Mouse (Mus musculus): ENCODE data around the gene Phex.

The Phex gene

GRCm38 (mm10) chrX:157415212-157415611, at the start of gene Phex:
Gene Phex (minus strand): TSS chrX:157415312.
- DNase-seq (ENCODE audit: low read depth in 1 of 2, low spot score in 2 of 2): no peak

GRCm38 (mm10) chrX:157462716-157463115, 47.6 kb upstream of the Phex start:
- no peak for DNase-seq (ENCODE audit: low read depth in 1 of 2, low spot score in 2 of 2)

GRCm38 (mm10) chrX:157454430-157454829, 39.3 kb upstream of the Phex start:
- DNase-seq (ENCODE audit: low read depth in 1 of 2, low spot score in 2 of 2): peak in 1 of 2 experiments; percentile 39

GRCm38 (mm10) chrX:157449000-157449399, 33.9 kb upstream of the Phex start:
- no peak for DNase-seq (ENCODE audit: low read depth in 1 of 2, low spot score in 2 of 2)

GRCm38 (mm10) chrX:157447431-157447830, 32.3 kb upstream of the Phex start:
- no peak for DNase-seq (ENCODE audit: low read depth in 1 of 2, low spot score in 2 of 2)

- DNase-seq (ENCODE audit: low read depth in 1 of 2, low spot score in 2 of 2): no peak
These were observed 19.7 kb upstream of the Phex start for GRCm38 (mm10) chrX:157434768-157435167.

GRCm38 (mm10) chrX:157419451-157419850, 4.3 kb upstream of the Phex start:
- no peak for DNase-seq (ENCODE audit: low read depth in 1 of 2, low spot score in 2 of 2)

GRCm38 (mm10) chrX:157404919-157405318, 10.2 kb downstream of the Phex start:
- no peak for DNase-seq (ENCODE audit: low read depth in 1 of 2, low spot score in 2 of 2)

GRCm38 (mm10) chrX:157391241-157391640, 23.9 kb downstream of the Phex start:
- DNase-seq (ENCODE audit: low read depth in 1 of 2, low spot score in 2 of 2): no peak

- DNase-seq (ENCODE audit: low read depth in 1 of 2, low spot score in 2 of 2): no peak
These were observed 25.0 kb downstream of the Phex start for GRCm38 (mm10) chrX:157390102-157390501.

GRCm38 (mm10) chrX:157388419-157388818, 26.7 kb downstream of the Phex start:
- no peak for DNase-seq (ENCODE audit: low read depth in 1 of 2, low spot score in 2 of 2)

GRCm38 (mm10) chrX:157387025-157387424, 28.1 kb downstream of the Phex start:
- no peak for DNase-seq (ENCODE audit: low read depth in 1 of 2, low spot score in 2 of 2)

- DNase-seq (ENCODE audit: low read depth in 1 of 2, low spot score in 2 of 2): no peak
These were observed 36.3 kb downstream of the Phex start for GRCm38 (mm10) chrX:157378822-157379221.

GRCm38 (mm10) chrX:157377456-157377855, 37.7 kb downstream of the Phex start:
- DNase-seq (ENCODE audit: low read depth in 1 of 2, low spot score in 2 of 2): no peak

- no peak for DNase-seq (ENCODE audit: low read depth in 1 of 2, low spot score in 2 of 2)
These were observed 41.2 kb downstream of the Phex start for GRCm38 (mm10) chrX:157373873-157374272.

GRCm38 (mm10) chrX:157369166-157369565, 45.9 kb downstream of the Phex start:
- DNase-seq (ENCODE audit: low read depth in 1 of 2, low spot score in 2 of 2): no peak

GRCm38 (mm10) chrX:157355521-157355920, 59.6 kb downstream of the Phex start:
- DNase-seq (ENCODE audit: low read depth in 1 of 2, low spot score in 2 of 2): no peak

GRCm38 (mm10) chrX:157346201-157346600, 68.9 kb downstream of the Phex start:
- no peak for DNase-seq (ENCODE audit: low read depth in 1 of 2, low spot score in 2 of 2)

- no peak for DNase-seq (ENCODE audit: low read depth in 1 of 2, low spot score in 2 of 2)
These were observed 80.4 kb downstream of the Phex start for GRCm38 (mm10) chrX:157334726-157335125.

GRCm38 (mm10) chrX:157329821-157330220, 85.3 kb downstream of the Phex start:
- no peak for DNase-seq (ENCODE audit: low read depth in 1 of 2, low spot score in 2 of 2)

GRCm38 (mm10) chrX:157328396-157328795, 86.7 kb downstream of the Phex start:
- DNase-seq (ENCODE audit: low read depth in 1 of 2, low spot score in 2 of 2): no peak

GRCm38 (mm10) chrX:157327756-157328155, 87.4 kb downstream of the Phex start:
- DNase-seq (ENCODE audit: low read depth in 1 of 2, low spot score in 2 of 2): no peak

- no peak for DNase-seq (ENCODE audit: low read depth in 1 of 2, low spot score in 2 of 2)
These were observed 90.7 kb downstream of the Phex start for GRCm38 (mm10) chrX:157324396-157324795.

GRCm38 (mm10) chrX:157310331-157310730, 104.8 kb downstream of the Phex start:
- no peak for DNase-seq (ENCODE audit: low read depth in 1 of 2, low spot score in 2 of 2)
